Mouse (Mus musculus) CH12.LX (cell line): ENCODE results near the gene Larp4b.

Source experiments
- BHLHE40 ChIP-seq: IDR thresholded peaks from 2 replicates; pipeline ENCODE4 v1.6.1; 2011; ENCODE audit warnings: mild to moderate bottlenecking, low read depth, low read length, improper control_type of control experiment
- CHD2 ChIP-seq: IDR thresholded peaks from 2 replicates; pipeline ENCODE4 v1.6.1; 2011; ENCODE audit warnings: low read length, improper control_type of control experiment
- CTCF ChIP-seq, 2 experiments: IDR thresholded peaks in 1 of 2; conservative IDR thresholded peaks in 1 of 2; 2 replicates each; pipeline ENCODE4 v1.5.1; 2011 to 2012; ENCODE audit warnings: low read depth in 2 of 2, low read length in 2 of 2, improper control_type of control experiment in 1 of 2, inconsistent platforms in 1 of 2, mild to moderate bottlenecking in 1 of 2, moderate library complexity in 1 of 2
- EP300 ChIP-seq: IDR thresholded peaks from 2 replicates; pipeline ENCODE4 v1.6.1; 2011; ENCODE audit warnings: low read length, improper control_type of control experiment
- ETS1 ChIP-seq: conservative IDR thresholded peaks from 2 replicates; pipeline ENCODE4 v1.6.1; 2012; ENCODE audit warnings: low read depth, mild to moderate bottlenecking, inconsistent platforms, low read length, improper control_type of control experiment, moderate library complexity
- JUN ChIP-seq: IDR thresholded peaks from 2 replicates; pipeline ENCODE4 v1.6.1; 2011; ENCODE audit warnings: low read depth, mild to moderate bottlenecking, low read length, improper control_type of control experiment, moderate library complexity; ENCODE audit not compliant: insufficient read depth
- MAFK ChIP-seq: IDR thresholded peaks from 2 replicates; pipeline ENCODE4 v1.6.1; 2011; ENCODE audit warnings: low read length, improper control_type of control experiment; ENCODE audit not compliant: insufficient replicate concordance
- MAZ ChIP-seq: IDR thresholded peaks from 2 replicates; pipeline ENCODE4 v1.6.1; 2012; ENCODE audit warnings: low read depth, mild to moderate bottlenecking, inconsistent platforms, low read length, improper control_type of control experiment, moderate library complexity
- SIN3A ChIP-seq: IDR thresholded peaks from 2 replicates; pipeline ENCODE4 v1.6.1; 2012; ENCODE audit warnings: low read length, improper control_type of control experiment, inconsistent platforms
- SMC3 ChIP-seq: IDR thresholded peaks from 2 replicates; pipeline ENCODE4 v1.6.1; 2011; ENCODE audit warnings: low read depth, low read length, improper control_type of control experiment
- USF1 ChIP-seq: IDR thresholded peaks from 2 replicates; pipeline ENCODE4 v1.6.1; 2014; ENCODE audit warnings: low read depth, mild to moderate bottlenecking, inconsistent platforms, low read length, improper control_type of control experiment
- USF2 ChIP-seq: conservative IDR thresholded peaks from 2 replicates; pipeline ENCODE4 v1.6.1; 2011; ENCODE audit warnings: low read depth, low read length, improper control_type of control experiment
- ZNF384 ChIP-seq: IDR thresholded peaks from 2 replicates; pipeline ENCODE4 v1.6.1; 2012; ENCODE audit warnings: low read depth, low read length, improper control_type of control experiment, inconsistent platforms

DNA sequence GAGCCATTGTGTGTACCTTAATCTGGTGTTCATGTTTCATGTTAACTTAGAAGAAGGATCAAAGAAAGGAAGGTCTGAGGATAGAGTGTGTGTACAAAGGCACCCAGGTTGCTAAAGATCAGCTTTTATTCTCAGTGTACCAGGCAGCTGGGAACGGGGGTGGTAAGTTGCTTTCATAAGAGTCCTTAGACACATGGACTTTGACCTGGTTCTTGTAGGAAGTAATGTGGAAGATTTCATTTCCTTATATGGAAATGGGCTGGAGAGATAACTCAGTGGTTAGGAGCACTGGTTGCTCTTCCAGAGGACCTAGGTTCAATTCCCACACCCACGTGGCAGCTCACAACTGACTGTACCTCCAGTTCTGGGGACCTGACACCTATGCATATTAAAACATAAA lies 58.6 kb downstream of the Larp4b start:
- no peak for TF ChIP-seq USF2
- TF ChIP-seq EP300: no peak
- no peak for TF ChIP-seq SIN3A
- no peak for TF ChIP-seq CHD2
- no peak for TF ChIP-seq JUN
- no peak for TF ChIP-seq MAFK
- no peak for TF ChIP-seq CTCF (conservative IDR thresholded peaks at IDR 0.05 in 1 of 2, IDR thresholded peaks at IDR 0.05 in 1 of 2; ENCODE audit: low read depth in 2 of 2, low read length in 2 of 2)
- TF ChIP-seq BHLHE40: no peak
- TF ChIP-seq MAZ: no peak
- no peak for TF ChIP-seq USF1
- TF ChIP-seq ETS1: no peak
- no peak for TF ChIP-seq SMC3
- no peak for TF ChIP-seq ZNF384
